16 mouse cellular contexts compared by ENCODE assay signal in genomic region chr8:17653786-17654185, GRCm38 (mm10).
A peak's percentile ranks its signal among the peaks of the same experiment; 100 is the strongest.
DNase-seq lines count a peak whose midpoint lies in the region; ATAC-seq lines count a peak whose summit lies in the region.
"Had no signal": no experiment of that assay in that cellular context is flagged by ENCODE, and none has a peak within 500 bp of the region (broad histone marks: within the 10 kb centered on the region; RNA-seq: fewer than 3 reads in every experiment).

No protein-coding gene starts in this region.

- no peak overlapping the region for H3K9ac ChIP-seq in kidney, embryonic 15.5 days
- H3K9ac ChIP-seq: embryonic facial prominence, embryonic 13.5 days; heart, embryonic 12.5 days; midbrain, embryonic 12.5 days had no signal

- H3K27me3 ChIP-seq in kidney, embryonic 15.5 days = no peaks in the 10 kb centered on the region
- H3K27me3 ChIP-seq: CH12.LX; embryonic facial prominence, embryonic 13.5 days; heart, embryonic 12.5 days had no signal

- ATAC-seq in kidney, embryonic 15.5 days (replicated peaks; ENCODE audit: low FRiP score) = no peak
- no peak for ATAC-seq in CD4-positive, CD25-positive, alpha-beta regulatory T cell, adult 4 months
- ATAC-seq: hindbrain, embryonic 16.5 days; intestine, postnatal 0 days had no signal

- H3K4me2 ChIP-seq in kidney, embryonic 15.5 days = no peak overlapping the region
- H3K4me2 ChIP-seq: embryonic facial prominence, embryonic 13.5 days; heart, embryonic 12.5 days; midbrain, embryonic 12.5 days had no signal

- DNase-seq in adrenal gland, postnatal 10 days = peak; percentile 13
- no peak for DNase-seq in adrenal gland, adult 18-20 months (ENCODE audit: low spot score in 2 of 2)
- peak; percentile 17 for DNase-seq in kidney, adult 11 months
- peak; percentile 59 for DNase-seq in ovary, adult 18-20 months (ENCODE audit: low spot score)
- DNase-seq in ovary, postnatal 10 days (ENCODE audit: low spot score) = no peak
- DNase-seq in testis, postnatal 14 days (ENCODE audit: low spot score) = peak; percentile 65
- DNase-seq: cerebellum, adult 11 months had no signal

- 10% methylated on average over 2 of the region's 2 CpGs for WGBS in kidney, embryonic 15.5 days

- peaks cover 5% of the 10 kb centered on the region; the same call in 1 of the 2 replicates for H3K4me1 ChIP-seq in kidney, embryonic 15.5 days
- H3K4me1 ChIP-seq: embryonic facial prominence, embryonic 13.5 days had no signal

- no peaks in the 10 kb centered on the region for H3K36me3 ChIP-seq in kidney, embryonic 15.5 days
- H3K36me3 ChIP-seq: embryonic facial prominence, embryonic 13.5 days; heart, embryonic 12.5 days; midbrain, embryonic 12.5 days had no signal

- no peaks in the 10 kb centered on the region for H3K9me3 ChIP-seq in kidney, embryonic 15.5 days (replicated peaks)
- H3K9me3 ChIP-seq: embryonic facial prominence, embryonic 13.5 days; heart, embryonic 12.5 days; midbrain, embryonic 12.5 days had no signal

- H3K27ac ChIP-seq in kidney, embryonic 15.5 days = no peak overlapping the region
- H3K27ac ChIP-seq: embryonic facial prominence, embryonic 13.5 days; macrophage; midbrain, embryonic 12.5 days had no signal

- no peak overlapping the region for H3K4me3 ChIP-seq in kidney, embryonic 15.5 days (replicated peaks)
- H3K4me3 ChIP-seq: embryonic facial prominence, embryonic 13.5 days; heart, embryonic 12.5 days; midbrain, embryonic 12.5 days had no signal

Comparison
In these comparisons a context has a peak if more than half of its experiments do, and no peak if none do; other contexts are left out.
1. DNase-seq: peak in adrenal gland, postnatal 10 days (single experiment), kidney, adult 11 months (single experiment), ovary, adult 18-20 months (single experiment) and testis, postnatal 14 days (single experiment); none in adrenal gland, adult 18-20 months (0 of 2) and ovary, postnatal 10 days (single experiment).